Mouse (Mus musculus): Measurements from ENCODE around the gene Rab3c. TPM values are rescaled to one million over a fixed set of nuclear protein-coding genes. Genes with fewer than 3 reads are reported as not detected.

Gene Rab3c
- polyA plus RNA-seq, 1 experiment from 2014 or later: 3.4 TPM

GRCm38 (mm10) chr13:110275471-110275870 lies 5.3 kb downstream of the Rab3c start:
- Histone ChIP-seq H3K9me3 (replicated peaks; ENCODE audit: control insufficient read depth, low read length) (no peaks in the 10 kb centered on the region), H3K4me2 (ENCODE audit: low read depth, low read length) (no peak overlapping the region), H3K4me1 (ENCODE audit: control insufficient read depth, insufficient read depth, low read length) (peaks cover 4% of the 10 kb centered on the region; the same call in 1 of the 2 replicates), H3K4me3 (replicated peaks; ENCODE audit: low read length) (no peak overlapping the region), H3K36me3 (ENCODE audit: control insufficient read depth, insufficient read depth, low read length) (no peaks in the 10 kb centered on the region), H3K27ac (ENCODE audit: low read length) (no peak overlapping the region), H3K9ac (ENCODE audit: low read length) (no peak overlapping the region), H3K27me3 (ENCODE audit: control insufficient read depth, insufficient read depth, low read length) (no peaks in the 10 kb centered on the region)
- WGBS: 88% methylated on average over 3 of the region's 3 CpGs
- ATAC-seq (ENCODE audit: insufficient read depth, low FRiP score): no peak

DNA sequence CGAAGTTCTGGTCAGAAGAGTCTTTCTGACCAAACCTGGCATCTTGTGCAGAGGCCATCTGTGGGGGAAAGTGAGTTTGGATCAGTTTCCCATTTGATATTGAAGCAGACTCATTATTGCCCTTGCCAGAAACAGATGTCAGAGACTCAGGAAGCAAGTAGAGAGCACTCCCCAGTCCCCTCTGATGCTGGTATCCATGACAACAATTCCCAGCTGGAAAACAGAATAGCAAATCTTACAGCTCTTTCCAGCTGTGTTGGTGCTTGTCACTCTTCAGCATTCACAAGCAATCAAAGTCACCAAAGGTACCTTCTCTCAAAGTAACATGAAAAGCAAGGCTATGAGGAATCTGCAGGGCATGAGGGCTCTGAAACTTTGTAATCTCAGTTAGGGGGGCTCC lies 20.1 kb downstream of the Rab3c start:
- WGBS: 63% methylated on average over 1 of the region's 1 CpGs

GRCm38 (mm10) chr13:110251453-110251852 lies 29.3 kb downstream of the Rab3c start:
- Histone ChIP-seq H3K4me3 (replicated peaks; ENCODE audit: low read length) (no peak overlapping the region), H3K4me2 (ENCODE audit: low read depth, low read length) (no peak overlapping the region), H3K9me3 (replicated peaks; ENCODE audit: control insufficient read depth, low read length) (no peaks in the 10 kb centered on the region), H3K36me3 (ENCODE audit: control insufficient read depth, insufficient read depth, low read length) (no peaks in the 10 kb centered on the region), H3K4me1 (ENCODE audit: control insufficient read depth, insufficient read depth, low read length) (no peaks in the 10 kb centered on the region), H3K27ac (ENCODE audit: low read length) (no peak overlapping the region), H3K27me3 (ENCODE audit: control insufficient read depth, insufficient read depth, low read length) (no peaks in the 10 kb centered on the region), H3K9ac (ENCODE audit: low read length) (no peak overlapping the region)
- WGBS: 92% methylated on average over 5 of the region's 5 CpGs
- ATAC-seq (ENCODE audit: insufficient read depth, low FRiP score): no peak

More for the DNA sequence above, 20.1 kb downstream of the Rab3c start:
- Histone ChIP-seq H3K4me2 (ENCODE audit: low read depth, low read length) (no peak overlapping the region), H3K4me1 (ENCODE audit: control insufficient read depth, insufficient read depth, low read length) (no peaks in the 10 kb centered on the region), H3K27me3 (ENCODE audit: control insufficient read depth, insufficient read depth, low read length) (no peaks in the 10 kb centered on the region), H3K9ac (ENCODE audit: low read length) (no peak overlapping the region), H3K9me3 (replicated peaks; ENCODE audit: control insufficient read depth, low read length) (no peaks in the 10 kb centered on the region), H3K36me3 (ENCODE audit: control insufficient read depth, insufficient read depth, low read length) (no peaks in the 10 kb centered on the region), H3K27ac (ENCODE audit: low read length) (no peak overlapping the region), H3K4me3 (replicated peaks; ENCODE audit: low read length) (no peak overlapping the region)
- no peak for ATAC-seq (ENCODE audit: insufficient read depth, low FRiP score)

- no peak overlapping the region for H3K9ac ChIP-seq (ENCODE audit: low read length)
- WGBS: 73% methylated on average over 2 of the region's 2 CpGs
- H3K27me3 ChIP-seq (ENCODE audit: control insufficient read depth, insufficient read depth, low read length): no peaks in the 10 kb centered on the region
- H3K4me2 ChIP-seq (ENCODE audit: low read depth, low read length): no peak overlapping the region
- H3K9me3 ChIP-seq (replicated peaks; ENCODE audit: control insufficient read depth, low read length): no peaks in the 10 kb centered on the region
- no peaks in the 10 kb centered on the region for H3K36me3 ChIP-seq (ENCODE audit: control insufficient read depth, insufficient read depth, low read length)
- no peaks in the 10 kb centered on the region for H3K4me1 ChIP-seq (ENCODE audit: control insufficient read depth, insufficient read depth, low read length)
- no peak overlapping the region for H3K27ac ChIP-seq (ENCODE audit: low read length)
- H3K4me3 ChIP-seq (replicated peaks; ENCODE audit: low read length): no peak overlapping the region
- no peak for ATAC-seq (ENCODE audit: insufficient read depth, low FRiP score)
These were observed 32.3 kb downstream of the Rab3c start for GRCm38 (mm10) chr13:110248481-110248880.

DNA sequence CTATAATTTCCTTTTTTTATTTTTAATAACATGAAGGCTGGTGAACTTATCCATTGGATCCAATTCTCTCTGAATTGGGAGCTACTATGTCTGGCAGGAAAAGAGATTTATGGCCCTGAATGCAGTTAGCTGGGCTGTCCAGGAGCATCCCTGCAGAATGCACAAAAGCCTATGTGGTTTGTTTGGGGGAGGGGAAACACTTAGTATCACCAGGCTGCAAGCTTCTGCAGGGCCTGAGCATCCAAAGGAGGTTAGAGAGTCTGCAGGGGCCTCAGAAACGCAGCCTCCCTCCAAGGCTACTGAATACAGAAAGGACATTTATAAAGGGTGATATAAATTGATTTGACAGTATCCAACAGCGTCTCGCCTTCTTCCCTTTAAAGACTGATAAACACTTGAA lies 41.8 kb downstream of the Rab3c start:
- no peak overlapping the region for H3K9ac ChIP-seq (ENCODE audit: low read length)
- no peak overlapping the region for H3K4me2 ChIP-seq (ENCODE audit: low read depth, low read length)
- no peak for ATAC-seq (ENCODE audit: insufficient read depth, low FRiP score)
- H3K36me3 ChIP-seq (ENCODE audit: control insufficient read depth, insufficient read depth, low read length): no peaks in the 10 kb centered on the region
- H3K4me3 ChIP-seq (replicated peaks; ENCODE audit: low read length): no peak overlapping the region
- WGBS: 41% methylated on average over 3 of the region's 3 CpGs
- H3K27me3 ChIP-seq (ENCODE audit: control insufficient read depth, insufficient read depth, low read length): no peaks in the 10 kb centered on the region
- no peak overlapping the region for H3K27ac ChIP-seq (ENCODE audit: low read length)
- no peaks in the 10 kb centered on the region for H3K9me3 ChIP-seq (replicated peaks; ENCODE audit: control insufficient read depth, low read length)
- H3K4me1 ChIP-seq (ENCODE audit: control insufficient read depth, insufficient read depth, low read length): peaks cover 5% of the 10 kb centered on the region; the same call in 1 of the 2 replicates

DNA sequence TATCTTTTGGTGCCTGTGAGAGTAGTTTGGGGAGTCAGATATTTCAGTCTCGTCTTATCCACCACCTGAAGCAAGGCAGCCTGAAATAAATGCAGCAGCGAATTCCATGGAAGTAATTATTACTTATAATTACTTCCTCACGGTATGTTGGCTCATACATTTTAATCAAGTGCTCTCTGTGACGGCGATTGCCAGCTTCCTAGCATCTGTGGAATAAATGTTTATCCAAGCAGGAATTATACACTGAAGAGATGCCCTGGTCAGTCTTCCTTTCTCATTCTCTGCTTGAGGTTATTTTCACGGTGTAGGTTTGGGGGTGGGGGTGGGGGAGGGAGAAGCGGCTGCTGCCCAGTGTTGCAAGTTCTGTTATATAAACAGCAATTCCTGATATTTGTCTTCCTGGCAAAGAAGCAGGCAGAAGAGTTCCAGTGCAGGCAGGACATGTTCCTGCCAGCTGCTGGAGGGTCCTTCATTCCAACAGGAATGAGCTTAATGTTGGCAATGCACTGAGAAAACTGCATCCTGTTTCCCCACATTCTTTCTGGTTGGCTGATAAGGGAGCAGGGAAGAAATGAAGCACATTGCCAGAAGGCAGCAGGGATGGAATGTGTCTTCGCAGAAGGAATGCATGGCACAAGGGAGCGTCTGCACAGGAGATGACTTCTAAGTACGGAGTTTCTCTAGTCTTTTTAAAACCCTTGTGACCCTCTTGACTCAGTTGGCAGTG lies 43.4 kb downstream of the Rab3c start:
- H3K36me3 ChIP-seq (ENCODE audit: control insufficient read depth, insufficient read depth, low read length): no peaks in the 10 kb centered on the region
- H3K27me3 ChIP-seq (ENCODE audit: control insufficient read depth, insufficient read depth, low read length): no peaks in the 10 kb centered on the region
- H3K4me2 ChIP-seq (ENCODE audit: low read depth, low read length): no peak overlapping the region
- no peak for ATAC-seq (ENCODE audit: insufficient read depth, low FRiP score)
- peaks cover 5% of the 10 kb centered on the region; the same call in 1 of the 2 replicates for H3K4me1 ChIP-seq (ENCODE audit: control insufficient read depth, insufficient read depth, low read length)
- no peak overlapping the region for H3K27ac ChIP-seq (ENCODE audit: low read length)
- no peak overlapping the region for H3K4me3 ChIP-seq (replicated peaks; ENCODE audit: low read length)
- no peak overlapping the region for H3K9ac ChIP-seq (ENCODE audit: low read length)
- no peaks in the 10 kb centered on the region for H3K9me3 ChIP-seq (replicated peaks; ENCODE audit: control insufficient read depth, low read length)
- WGBS: 13% methylated on average over 10 of the region's 10 CpGs

- no peaks in the 10 kb centered on the region for H3K9me3 ChIP-seq (replicated peaks; ENCODE audit: control insufficient read depth, low read length)
- H3K4me2 ChIP-seq (ENCODE audit: low read depth, low read length): no peak overlapping the region
- no peak for ATAC-seq (ENCODE audit: insufficient read depth, low FRiP score)
- H3K4me1 ChIP-seq (ENCODE audit: control insufficient read depth, insufficient read depth, low read length): peaks cover 5% of the 10 kb centered on the region; the same call in 1 of the 2 replicates
- H3K9ac ChIP-seq (ENCODE audit: low read length): no peak overlapping the region
- no peak overlapping the region for H3K27ac ChIP-seq (ENCODE audit: low read length)
- no peaks in the 10 kb centered on the region for H3K27me3 ChIP-seq (ENCODE audit: control insufficient read depth, insufficient read depth, low read length)
- H3K36me3 ChIP-seq (ENCODE audit: control insufficient read depth, insufficient read depth, low read length): no peaks in the 10 kb centered on the region
- H3K4me3 ChIP-seq (replicated peaks; ENCODE audit: low read length): no peak overlapping the region
- WGBS: 90% methylated on average over 5 of the region's 5 CpGs
These were observed 47.4 kb downstream of the Rab3c start for GRCm38 (mm10) chr13:110233364-110233763.

DNA sequence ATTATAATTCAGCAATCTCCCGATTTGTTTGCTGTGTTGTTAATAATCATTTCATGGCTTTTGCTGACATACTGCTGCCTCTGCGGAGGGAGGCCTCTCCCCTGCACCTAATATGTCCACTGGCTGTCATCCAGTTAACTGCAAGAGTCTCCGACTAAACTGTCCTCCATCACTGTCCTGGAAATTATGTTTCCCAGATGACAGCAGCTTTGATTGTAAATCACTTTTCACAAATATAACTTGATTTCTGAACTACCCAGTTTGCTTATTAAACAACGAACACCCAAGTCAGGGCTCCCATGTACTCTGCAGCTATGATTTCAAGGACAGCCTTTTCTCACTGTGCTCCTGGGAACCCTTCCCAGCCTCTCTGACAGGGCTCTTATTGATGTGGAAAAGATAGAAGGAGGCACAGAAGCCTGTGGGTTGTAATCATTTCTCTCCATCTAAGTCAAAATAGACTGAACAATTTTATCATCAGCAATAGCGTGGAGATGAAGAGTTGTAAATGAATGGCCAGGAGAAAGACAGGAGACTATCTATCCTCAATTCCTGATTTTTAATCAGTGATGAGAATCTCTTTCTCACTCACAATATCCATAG lies 49.6 kb downstream of the Rab3c start:
- no peaks in the 10 kb centered on the region for H3K9me3 ChIP-seq (replicated peaks; ENCODE audit: control insufficient read depth, low read length)
- no peak overlapping the region for H3K4me2 ChIP-seq (ENCODE audit: low read depth, low read length)
- 61% methylated on average over 5 of the region's 5 CpGs for WGBS
- H3K4me1 ChIP-seq (ENCODE audit: control insufficient read depth, insufficient read depth, low read length): no peaks in the 10 kb centered on the region
- no peak overlapping the region for H3K9ac ChIP-seq (ENCODE audit: low read length)
- no peak overlapping the region for H3K27ac ChIP-seq (ENCODE audit: low read length)
- no peaks in the 10 kb centered on the region for H3K36me3 ChIP-seq (ENCODE audit: control insufficient read depth, insufficient read depth, low read length)
- H3K27me3 ChIP-seq (ENCODE audit: control insufficient read depth, insufficient read depth, low read length): no peaks in the 10 kb centered on the region
- H3K4me3 ChIP-seq (replicated peaks; ENCODE audit: low read length): no peak overlapping the region
- no peak for ATAC-seq (ENCODE audit: insufficient read depth, low FRiP score)

DNA sequence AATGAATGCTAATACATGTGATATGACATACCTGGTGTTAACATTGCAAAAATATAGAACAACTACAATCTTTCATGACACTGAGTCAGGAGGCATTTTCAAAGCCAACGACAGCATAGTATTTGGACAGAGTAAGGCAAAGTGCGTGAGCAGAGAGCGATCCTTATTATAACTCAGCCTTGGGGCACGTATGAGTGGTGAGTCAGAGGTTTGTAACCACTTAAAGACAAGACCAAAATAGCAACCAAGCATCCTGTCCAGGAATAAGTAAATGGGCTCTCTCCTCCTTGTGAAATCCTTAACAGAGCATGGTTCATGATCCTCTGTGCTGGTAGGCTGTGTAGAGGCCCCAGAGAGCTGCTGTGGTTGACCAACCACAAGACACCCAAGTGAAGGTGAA lies 50.8 kb downstream of the Rab3c start:
- Histone ChIP-seq H3K4me1 (ENCODE audit: control insufficient read depth, insufficient read depth, low read length) (no peaks in the 10 kb centered on the region), H3K9ac (ENCODE audit: low read length) (no peak overlapping the region), H3K4me3 (replicated peaks; ENCODE audit: low read length) (no peak overlapping the region), H3K9me3 (replicated peaks; ENCODE audit: control insufficient read depth, low read length) (no peaks in the 10 kb centered on the region), H3K27me3 (ENCODE audit: control insufficient read depth, insufficient read depth, low read length) (no peaks in the 10 kb centered on the region), H3K27ac (ENCODE audit: low read length) (no peak overlapping the region), H3K4me2 (ENCODE audit: low read depth, low read length) (no peak overlapping the region), H3K36me3 (ENCODE audit: control insufficient read depth, insufficient read depth, low read length) (no peaks in the 10 kb centered on the region)
- 80% methylated on average over 4 of the region's 4 CpGs for WGBS
- no peak for ATAC-seq (ENCODE audit: insufficient read depth, low FRiP score)

Data from stomach, embryonic 16.5 days (tissue).